Mouse (Mus musculus) forebrain, embryonic 10.5 days (tissue): ENCODE measurements around the gene Fap. TPM values are rescaled to one million over a fixed set of nuclear protein-coding genes. Genes with fewer than 3 reads are reported as not detected.

Experiments
- polyA plus RNA-seq: library from polyadenylated mRNA; unstranded; fragments of >200 nt; fragmentation: Nextera tagmentation; extraction: Ambion mirVana; gene quantifications from 2 replicates; pipeline ENCODE4 v1.2.1, GENCODE M21; 2016

Fap gene
- polyA plus RNA-seq, 1 experiment from 2014 or later = 5.4 TPM

Other genes starting within 250 kb of the Fap start
- gene Dpp4, start 161.8 kb downstream of the Fap start, polyA plus RNA-seq = 0.25 and 0.42 TPM in 2 replicates
- gene Gcg, start 90.4 kb downstream of the Fap start, polyA plus RNA-seq = not detected in 2 replicates
- gene Ifih1, start 72.2 kb upstream of the Fap start, polyA plus RNA-seq = 0.95 and 1.0 TPM in 2 replicates
- gene Gca, start 90.2 kb upstream of the Fap start, polyA plus RNA-seq = 2.7 and 2.9 TPM in 2 replicates